Mouse (Mus musculus): Measurements from ENCODE around the gene Hist2h2aa1. TPM values are rescaled to one million over a fixed set of nuclear protein-coding genes. Genes with fewer than 3 reads are reported as not detected.
A peak's percentile ranks its signal among the peaks of the same experiment; 100 is the strongest.
"Not testable (repeated sequence)": the region's sequence is repeated elsewhere in the genome, so short reads cannot be mapped to it uniquely, and the experiment has no call there.

Gene Hist2h2aa1
- polyA plus RNA-seq, 1 experiment from 2014 or later, result 29.2 TPM

DNA sequence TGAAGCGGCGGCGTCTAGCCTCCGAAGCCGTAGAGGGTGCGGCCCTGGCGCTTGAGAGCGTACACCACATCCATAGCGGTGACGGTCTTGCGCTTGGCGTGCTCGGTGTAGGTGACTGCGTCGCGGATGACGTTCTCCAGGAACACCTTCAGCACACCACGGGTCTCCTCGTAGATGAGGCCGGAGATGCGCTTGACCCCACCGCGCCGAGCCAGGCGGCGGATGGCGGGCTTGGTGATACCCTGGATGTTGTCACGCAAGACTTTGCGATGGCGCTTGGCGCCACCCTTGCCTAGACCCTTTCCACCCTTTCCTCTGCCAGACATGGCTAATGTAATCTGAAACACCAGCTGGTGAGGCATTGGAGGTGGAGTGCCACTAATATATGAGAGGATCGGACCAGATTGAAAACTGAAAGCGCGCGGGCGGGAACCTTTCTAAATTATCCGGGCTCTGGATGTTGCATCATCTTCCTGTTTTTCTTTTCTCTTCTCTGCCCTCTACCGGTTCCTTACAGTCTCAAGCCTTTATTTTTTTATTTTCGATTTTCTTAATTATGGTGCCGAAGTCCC is 17.8 kb downstream of the Hist2h2aa1 start, which contains the start of gene Hist2h4:
Gene Hist2h4 (minus strand): TSS at position 333 of the 572 bp plus-strand sequence.
- Histone ChIP-seq H3K4me3 (peak within 1 kb of the TSS; percentile 59), H3K27ac (peak within 1 kb of the TSS; percentile 98)
- under 1% methylated on average over 40 of the region's 40 CpGs for WGBS

DNA sequence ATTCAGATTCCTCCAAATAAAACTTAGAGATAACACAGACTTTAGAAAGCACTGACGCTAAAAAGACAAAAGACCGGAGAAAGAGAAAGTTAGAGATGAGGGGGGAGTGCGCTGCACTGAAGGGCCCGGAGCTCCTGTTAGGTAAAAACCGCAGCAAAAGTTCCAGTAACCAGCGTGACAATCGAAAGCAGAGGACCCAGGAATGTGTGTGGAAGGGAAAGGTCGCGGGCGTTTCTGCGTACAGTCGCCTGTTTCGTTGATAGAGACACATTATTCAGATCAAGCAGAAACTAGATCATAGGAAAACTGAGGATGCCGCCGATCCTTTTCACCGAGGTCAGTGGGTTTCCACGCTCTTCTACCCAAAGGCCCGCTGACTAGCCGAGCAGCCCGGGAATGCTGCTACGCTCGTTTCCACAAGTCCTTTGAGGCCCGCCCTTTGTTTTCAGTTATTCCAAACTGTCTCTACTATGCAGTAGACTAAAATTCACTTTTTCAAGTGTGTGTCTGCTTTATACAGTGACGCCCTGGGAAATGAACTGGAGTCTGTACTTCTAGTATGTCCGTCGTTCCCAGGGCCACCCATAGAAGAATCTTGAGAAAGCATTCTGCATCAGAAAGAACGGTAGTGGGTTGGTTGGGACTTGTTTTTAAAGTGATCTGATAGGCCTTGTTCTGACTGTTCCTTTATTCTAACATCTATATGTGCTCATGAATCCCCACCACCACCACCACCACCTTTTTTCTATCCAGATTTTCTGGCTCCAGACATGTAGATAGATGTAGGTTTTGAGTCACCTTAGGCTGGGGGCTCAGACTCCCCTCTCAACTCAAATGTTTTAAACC is 18.5 kb downstream of the Hist2h2aa1 start:
- H3K9ac ChIP-seq, result peak overlapping the region; percentile 83
- H3K36me3 ChIP-seq, result no peaks in the 10 kb centered on the region
- peak overlapping the region; percentile 59 for H3K4me3 ChIP-seq
- WGBS, result 4% methylated on average over 27 of the region's 27 CpGs
- peaks cover 31% of the 10 kb centered on the region for H3K4me1 ChIP-seq (replicated peaks)
- peak overlapping the region; percentile 80 for H3K4me2 ChIP-seq
- peak; percentile 41 for ATAC-seq (ENCODE audit: low FRiP score)
- peak overlapping the region; percentile 98 for H3K27ac ChIP-seq
- H3K9me3 ChIP-seq, result no peaks in the 10 kb centered on the region
- no peaks in the 10 kb centered on the region for H3K27me3 ChIP-seq

More for the DNA sequence above, 17.8 kb downstream of the Hist2h2aa1 start, which contains the start of gene Hist2h4:
- H3K27me3 ChIP-seq, result no peaks in the 10 kb centered on the region
- H3K4me1 ChIP-seq (replicated peaks), result peaks cover 29% of the 10 kb centered on the region
- H3K9ac ChIP-seq, result peak within 1 kb of the TSS; percentile 83
- no peaks in the 10 kb centered on the region for H3K36me3 ChIP-seq
- ATAC-seq (ENCODE audit: low FRiP score), result peak; percentile 91
- H3K4me2 ChIP-seq, result peak within 1 kb of the TSS; percentile 80
- no peaks in the 10 kb centered on the region for H3K9me3 ChIP-seq

DNA sequence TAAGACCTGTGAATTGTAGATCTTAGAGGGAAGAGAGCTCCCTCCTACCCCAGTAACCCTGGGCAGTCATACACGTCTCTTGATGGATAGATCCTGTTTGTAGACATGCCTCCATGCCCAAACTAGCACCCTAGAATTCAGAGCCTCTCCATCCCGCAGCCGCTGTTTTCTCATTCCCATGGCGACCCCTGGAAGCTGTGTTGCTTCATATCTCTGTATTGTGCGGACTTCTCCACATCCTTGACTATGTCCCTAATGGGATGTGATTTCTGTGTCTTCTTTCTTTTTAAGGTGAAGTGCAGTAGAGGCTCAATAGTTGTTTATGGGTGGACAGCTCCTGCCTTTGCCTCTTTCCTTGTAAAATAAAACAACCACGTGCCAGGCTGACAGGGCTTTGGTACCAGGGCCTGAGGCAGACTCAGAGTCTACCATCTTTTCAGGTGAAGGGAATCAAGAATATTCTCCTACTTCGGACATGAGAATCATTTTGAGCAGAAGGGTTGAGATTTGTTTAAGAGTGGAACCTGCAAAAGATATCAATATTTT is 19.2 kb downstream of the Hist2h2aa1 start:
- no peaks in the 10 kb centered on the region for H3K36me3 ChIP-seq
- 66% methylated on average over 7 of the region's 7 CpGs for WGBS
- H3K4me2 ChIP-seq, result peak overlapping the region; percentile 80
- peak overlapping the region; percentile 98 for H3K27ac ChIP-seq
- H3K9me3 ChIP-seq, result no peaks in the 10 kb centered on the region
- no peak for ATAC-seq (ENCODE audit: low FRiP score)
- H3K4me1 ChIP-seq (replicated peaks), result peaks cover 34% of the 10 kb centered on the region
- peak overlapping the region; percentile 59; the same call in 1 of the 2 replicates for H3K4me3 ChIP-seq
- no peaks in the 10 kb centered on the region for H3K27me3 ChIP-seq
- peak overlapping the region; percentile 83 for H3K9ac ChIP-seq

DNA sequence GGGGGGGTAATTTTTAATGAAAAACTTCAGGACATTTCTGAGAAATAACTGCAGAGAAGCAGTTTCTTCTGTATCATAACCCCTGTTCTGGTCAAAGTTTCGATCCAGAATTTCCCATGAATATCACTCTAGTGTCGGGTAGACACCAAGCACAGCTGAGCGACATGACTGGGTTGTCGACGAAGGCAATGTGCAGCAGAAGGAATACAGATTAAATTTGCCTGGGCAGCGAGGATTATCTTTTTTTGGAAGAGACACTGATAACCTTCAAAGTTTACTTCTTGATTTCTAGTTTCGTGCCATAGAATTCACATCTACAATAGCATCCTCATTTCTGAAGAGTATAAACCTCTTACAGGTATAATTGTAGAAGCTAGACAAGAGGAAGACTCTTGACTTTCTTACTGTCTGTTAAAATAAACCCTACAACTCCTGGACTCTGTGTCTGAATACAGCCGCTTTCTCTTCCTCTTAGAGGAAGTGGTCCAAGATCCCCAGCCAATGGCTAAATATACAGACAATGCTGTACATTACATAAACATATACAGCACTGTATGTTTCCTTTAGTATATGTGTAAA is 20.9 kb downstream of the Hist2h2aa1 start:
- Histone ChIP-seq H3K27ac (no peak overlapping the region), H3K4me1 (replicated peaks) (peaks cover 38% of the 10 kb centered on the region), H3K9ac (no peak overlapping the region), H3K4me2 (no peak overlapping the region), H3K27me3 (no peaks in the 10 kb centered on the region), H3K9me3 (no peaks in the 10 kb centered on the region), H3K4me3 (no peak overlapping the region), H3K36me3 (no peaks in the 10 kb centered on the region)
- no peak for ATAC-seq (ENCODE audit: low FRiP score)
- 94% methylated on average over 8 of the region's 8 CpGs for WGBS

DNA sequence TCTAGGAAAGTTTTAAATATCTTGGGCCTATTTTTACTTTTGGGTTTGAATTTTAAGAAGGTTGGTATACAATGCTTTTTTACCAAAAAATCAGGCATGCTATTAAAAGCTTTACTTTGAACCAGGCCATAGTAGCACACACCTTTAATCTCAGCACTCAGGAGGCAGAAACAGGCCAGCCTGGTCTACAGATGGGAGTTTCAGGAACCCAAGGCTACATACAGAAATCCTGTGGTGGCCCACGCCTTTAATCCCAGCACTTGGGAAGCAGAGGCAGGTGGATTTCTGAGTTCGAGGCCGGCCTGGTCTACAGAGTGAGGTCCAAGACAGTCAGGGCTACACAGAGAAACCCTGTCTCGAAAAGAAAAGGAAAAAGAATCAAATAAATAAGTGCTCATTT is 22.2 kb downstream of the Hist2h2aa1 start:
- no peak overlapping the region; the same call in 1 of the 2 replicates for H3K4me2 ChIP-seq
- WGBS, result 84% methylated on average over 4 of the region's 4 CpGs
- H3K27me3 ChIP-seq, result no peaks in the 10 kb centered on the region
- no peaks in the 10 kb centered on the region for H3K9me3 ChIP-seq
- H3K4me3 ChIP-seq, result no peak overlapping the region
- no peak overlapping the region for H3K9ac ChIP-seq
- H3K36me3 ChIP-seq, result no peaks in the 10 kb centered on the region
- peak overlapping the region; percentile 89; the same call in 1 of the 2 replicates for H3K27ac ChIP-seq
- H3K4me1 ChIP-seq (replicated peaks), result peaks cover 28% of the 10 kb centered on the region
- no peak for ATAC-seq (ENCODE audit: low FRiP score)

DNA sequence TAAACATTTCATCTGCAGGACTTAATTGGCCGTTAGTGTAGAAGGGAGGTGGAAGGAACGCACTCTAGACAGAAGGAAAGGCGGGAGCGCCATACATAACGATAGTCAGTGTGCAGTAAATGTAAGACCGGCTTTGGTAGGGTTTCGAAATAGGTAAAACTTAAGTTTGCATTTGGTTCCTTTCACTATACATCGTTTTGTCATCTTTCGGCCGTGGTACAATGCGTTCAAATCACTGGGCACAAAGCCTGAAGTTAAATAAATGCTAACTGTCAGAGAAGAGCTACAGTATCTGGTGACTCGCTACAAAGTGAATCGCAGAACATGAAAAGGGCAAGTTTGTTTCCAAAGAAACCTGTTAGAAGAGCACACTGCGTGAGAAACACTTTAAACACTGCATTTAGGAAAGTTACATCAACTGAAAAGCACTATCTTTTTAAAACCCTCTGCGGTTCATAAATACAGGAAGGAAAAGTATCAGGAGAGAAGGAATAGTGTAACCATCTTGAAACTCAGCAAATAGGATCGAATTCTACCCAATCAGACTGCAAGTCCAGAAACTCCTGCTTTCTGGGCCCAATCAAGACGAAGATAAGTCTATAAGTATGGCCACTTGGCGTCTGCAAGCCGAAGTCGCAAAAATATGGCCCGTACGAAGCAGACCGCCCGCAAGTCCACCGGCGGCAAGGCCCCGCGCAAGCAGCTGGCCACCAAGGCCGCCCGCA is 22.9 kb downstream of the Hist2h2aa1 start, which contains the start of gene Hist2h3b:
Gene Hist2h3b (plus strand): TSS at position 604 of the 725 bp plus-strand sequence.
- Histone ChIP-seq H3K9me3 (no peaks in the 10 kb centered on the region), H3K4me3 (peak within 1 kb of the TSS; percentile 54), H3K4me1 (replicated peaks) (peaks cover 27% of the 10 kb centered on the region), H3K9ac (peak within 1 kb of the TSS; percentile 67), H3K27ac (peak within 1 kb of the TSS; percentile 96), H3K36me3 (no peaks in the 10 kb centered on the region), H3K4me2 (peak within 1 kb of the TSS; percentile 84), H3K27me3 (no peaks in the 10 kb centered on the region)
- peak; percentile 68 for ATAC-seq (ENCODE audit: low FRiP score)
- 23% methylated on average over 30 of the region's 30 CpGs for WGBS

DNA sequence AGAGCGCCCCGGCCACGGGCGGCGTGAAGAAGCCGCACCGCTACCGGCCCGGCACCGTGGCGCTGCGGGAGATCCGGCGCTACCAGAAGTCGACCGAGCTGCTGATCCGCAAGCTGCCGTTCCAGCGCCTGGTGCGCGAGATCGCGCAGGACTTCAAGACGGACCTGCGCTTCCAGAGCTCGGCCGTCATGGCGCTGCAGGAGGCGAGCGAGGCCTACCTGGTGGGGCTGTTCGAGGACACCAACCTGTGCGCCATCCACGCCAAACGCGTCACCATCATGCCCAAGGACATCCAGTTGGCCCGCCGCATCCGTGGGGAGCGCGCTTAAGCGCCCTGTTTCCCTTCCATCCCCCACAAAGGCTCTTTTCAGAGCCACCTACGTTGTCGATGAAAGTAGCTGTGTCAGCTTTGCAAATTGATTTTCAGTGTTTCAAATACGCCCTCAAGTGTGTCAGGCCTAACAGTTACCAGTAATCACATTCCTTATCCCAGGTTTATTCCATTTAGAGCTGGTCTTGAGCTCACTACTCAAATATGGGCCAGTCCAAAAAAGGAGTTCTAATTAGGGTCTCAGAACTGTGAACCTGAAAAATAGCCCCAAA is 23.6 kb downstream of the Hist2h2aa1 start:
- H3K27me3 ChIP-seq, H3K9me3 ChIP-seq, H3K36me3 ChIP-seq: not testable (repeated sequence)
- Histone ChIP-seq H3K27ac (peak overlapping the region; percentile 96), H3K4me1 (replicated peaks) (peaks cover 23% of the 10 kb centered on the region), H3K4me3 (peak overlapping the region; percentile 54), H3K9ac (peak overlapping the region; percentile 67), H3K4me2 (peak overlapping the region; percentile 84)
- peak; percentile 55 for ATAC-seq (ENCODE audit: low FRiP score)
- under 1% methylated on average over 13 of the region's 44 CpGs for WGBS

DNA sequence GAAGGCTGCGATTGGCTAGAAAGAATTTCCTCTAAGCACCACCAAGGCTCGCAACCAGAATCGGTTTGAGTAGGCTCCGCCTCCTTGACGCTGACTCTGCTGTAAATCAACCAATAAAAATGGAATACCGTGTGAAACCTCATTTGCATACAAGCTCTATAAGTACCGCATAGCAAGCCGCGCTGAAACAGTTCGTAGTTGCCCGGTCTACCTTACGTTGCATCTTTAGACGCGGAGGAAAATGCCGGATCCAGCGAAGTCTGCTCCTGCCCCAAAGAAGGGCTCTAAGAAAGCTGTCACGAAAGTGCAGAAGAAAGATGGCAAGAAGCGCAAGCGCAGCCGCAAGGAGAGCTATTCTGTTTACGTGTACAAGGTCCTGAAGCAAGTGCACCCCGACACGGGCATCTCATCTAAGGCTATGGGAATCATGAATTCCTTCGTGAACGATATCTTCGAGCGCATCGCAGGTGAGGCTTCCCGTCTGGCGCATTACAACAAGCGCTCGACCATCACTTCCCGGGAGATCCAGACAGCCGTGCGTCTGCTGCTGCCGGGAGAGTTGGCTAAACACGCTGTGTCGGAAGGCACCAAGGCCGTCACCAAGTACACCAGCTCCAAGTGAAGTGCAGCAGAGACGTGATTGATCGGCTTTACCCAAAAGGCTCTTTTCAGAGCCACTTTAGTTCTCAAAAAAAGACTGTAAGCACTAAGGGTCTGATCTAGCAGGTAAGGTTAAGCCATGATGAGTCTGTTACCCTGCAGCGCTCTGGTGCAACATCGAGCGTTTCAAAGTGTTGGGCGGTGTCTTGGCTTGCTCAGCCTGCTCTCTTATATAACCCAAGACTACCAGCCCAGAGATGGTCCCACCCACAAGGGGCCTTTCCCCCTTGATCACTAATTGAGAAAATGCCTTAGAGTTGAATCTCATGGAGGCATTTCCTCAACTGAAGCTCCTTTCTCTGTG is 24.5 kb downstream of the Hist2h2aa1 start, which contains the start of gene Hist2h2bb:
Gene Hist2h2bb (plus strand): TSS at position 242 of the 964 bp plus-strand sequence.
- peaks cover 15% of the 10 kb centered on the region for H3K4me1 ChIP-seq (replicated peaks)
- peak within 1 kb of the TSS; percentile 54 for H3K4me3 ChIP-seq
- H3K36me3 ChIP-seq, result no peaks in the 10 kb centered on the region
- H3K27me3 ChIP-seq, result no peaks in the 10 kb centered on the region
- no peaks in the 10 kb centered on the region for H3K9me3 ChIP-seq
- peak within 1 kb of the TSS; percentile 84 for H3K4me2 ChIP-seq
- H3K27ac ChIP-seq, result peak within 1 kb of the TSS; percentile 96
- WGBS, result under 1% methylated on average over 45 of the region's 45 CpGs
- H3K9ac ChIP-seq, result peak within 1 kb of the TSS; percentile 83
- peak; percentile 97 for ATAC-seq (ENCODE audit: low FRiP score)

DNA sequence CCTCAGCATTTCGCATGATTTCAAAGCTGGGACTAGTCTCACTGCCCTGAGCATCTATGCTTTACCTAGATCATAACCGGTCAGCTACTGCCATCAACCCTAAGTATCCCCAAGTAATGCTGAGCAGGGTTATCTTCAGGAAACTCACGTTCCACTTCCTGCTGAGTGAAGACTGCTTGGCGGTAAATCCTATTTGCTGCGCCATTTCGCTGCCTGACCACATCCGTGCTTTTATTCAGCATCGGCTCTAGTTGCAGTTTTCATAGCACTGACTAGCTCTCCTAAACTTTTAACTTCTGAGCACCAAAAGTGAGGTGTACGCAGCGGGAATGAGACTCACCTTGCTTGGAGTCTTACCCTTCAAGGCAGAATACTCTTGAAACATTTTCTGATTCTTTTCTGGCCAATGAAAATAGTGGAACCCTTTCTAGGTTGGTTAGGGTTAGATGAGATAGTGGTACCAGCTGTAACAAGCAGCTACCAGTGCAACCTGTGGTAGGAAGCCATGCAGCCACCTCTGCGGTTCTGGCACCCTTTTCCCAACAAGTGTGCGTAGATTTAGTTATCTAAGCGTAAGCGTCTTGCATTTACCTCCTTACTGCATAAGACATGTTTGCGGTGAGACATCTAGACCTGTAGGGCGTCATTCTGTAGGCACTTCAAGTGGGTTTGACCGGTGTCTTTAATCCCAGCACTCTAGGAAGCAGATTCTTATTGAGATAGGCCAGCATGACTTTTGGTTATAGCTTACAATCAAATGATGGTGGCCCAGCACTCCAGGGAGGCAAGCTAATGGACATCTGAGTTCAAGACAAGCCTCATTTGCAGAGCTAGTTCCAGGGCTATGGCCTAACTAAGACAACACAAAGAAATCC is 28.5 kb downstream of the Hist2h2aa1 start:
- H3K9ac ChIP-seq, result no peak overlapping the region
- H3K4me2 ChIP-seq, result no peak overlapping the region
- WGBS, result 91% methylated on average over 17 of the region's 17 CpGs
- H3K27ac ChIP-seq, result no peak overlapping the region
- H3K4me3 ChIP-seq, result no peak overlapping the region
- no peaks in the 10 kb centered on the region for H3K27me3 ChIP-seq
- H3K4me1 ChIP-seq (replicated peaks), result peaks cover 17% of the 10 kb centered on the region
- no peaks in the 10 kb centered on the region for H3K36me3 ChIP-seq
- H3K9me3 ChIP-seq, result no peaks in the 10 kb centered on the region
- no peak for ATAC-seq (ENCODE audit: low FRiP score)

DNA sequence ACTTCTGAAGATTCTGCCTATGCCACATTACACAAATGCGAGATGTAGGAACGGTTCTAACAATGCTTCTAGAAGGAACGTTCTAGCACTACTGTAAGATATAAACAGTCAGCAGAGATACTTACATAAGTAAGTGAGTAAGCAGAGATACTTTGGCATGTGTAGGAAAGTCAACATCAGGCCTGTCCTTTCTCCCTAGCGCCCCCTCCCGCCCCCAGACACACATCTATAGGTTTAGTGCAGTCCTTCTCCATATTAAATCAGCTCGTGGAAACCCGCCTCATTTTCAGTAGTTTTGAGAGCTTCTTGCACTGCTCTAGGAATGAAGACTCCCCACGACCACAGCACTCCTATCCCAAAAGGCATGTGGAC is 32.1 kb downstream of the Hist2h2aa1 start:
- peaks cover 18% of the 10 kb centered on the region for H3K27me3 ChIP-seq
- peak overlapping the region; percentile 51 for H3K4me3 ChIP-seq
- H3K9me3 ChIP-seq, result no peaks in the 10 kb centered on the region
- WGBS, result 19% methylated on average over 8 of the region's 8 CpGs
- H3K4me2 ChIP-seq, result peak overlapping the region; percentile 77
- H3K4me1 ChIP-seq (replicated peaks), result peaks cover 11% of the 10 kb centered on the region
- H3K9ac ChIP-seq, result peak overlapping the region; percentile 68
- peak; percentile 13 for ATAC-seq (ENCODE audit: low FRiP score)
- no peaks in the 10 kb centered on the region for H3K36me3 ChIP-seq
- H3K27ac ChIP-seq, result peak overlapping the region; percentile 92

Measured in hindbrain, embryonic 13.5 days (tissue).